Mouse (Mus musculus) embryo, embryonic 10.5 days (tissue): ENCODE data around the gene Ptprg.
"Not testable (repeated sequence)": the region's sequence is repeated elsewhere in the genome, so short reads cannot be mapped to it uniquely, and the experiment has no call there.

Source experiments
- DNase-seq: peaks from one replicate; pipeline ENCODE4 v3.0.0-alpha.2; 2015; ENCODE audit warnings: low spot score

The Ptprg gene

GRCm38 (mm10) chr14:12059149-12059548, 505.8 kb downstream of the Ptprg start:
- no peak for DNase-seq

DNA sequence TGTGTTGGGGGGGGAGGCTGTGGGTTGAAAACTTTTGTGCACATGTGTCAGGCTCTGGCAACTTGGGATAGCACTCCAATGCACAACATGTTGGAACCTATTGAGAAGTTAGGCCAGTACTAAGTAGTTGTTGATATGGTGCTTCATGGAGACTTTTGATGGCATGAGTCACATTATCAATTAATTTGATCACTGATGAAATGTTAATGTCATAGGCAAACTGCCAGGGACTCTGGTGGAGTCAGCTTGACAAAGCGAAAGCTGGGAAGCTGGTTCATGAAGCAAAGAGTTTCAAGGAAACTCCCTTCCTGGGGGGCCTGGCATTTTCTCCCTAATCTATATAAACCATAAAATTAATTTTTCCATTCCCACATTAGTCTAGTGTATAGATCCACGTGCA, 508.0 kb downstream of the Ptprg start:
- not testable (repeated sequence) for DNase-seq

GRCm38 (mm10) chr14:12062628-12063360, 509.5 kb downstream of the Ptprg start:
- no peak for DNase-seq

DNA sequence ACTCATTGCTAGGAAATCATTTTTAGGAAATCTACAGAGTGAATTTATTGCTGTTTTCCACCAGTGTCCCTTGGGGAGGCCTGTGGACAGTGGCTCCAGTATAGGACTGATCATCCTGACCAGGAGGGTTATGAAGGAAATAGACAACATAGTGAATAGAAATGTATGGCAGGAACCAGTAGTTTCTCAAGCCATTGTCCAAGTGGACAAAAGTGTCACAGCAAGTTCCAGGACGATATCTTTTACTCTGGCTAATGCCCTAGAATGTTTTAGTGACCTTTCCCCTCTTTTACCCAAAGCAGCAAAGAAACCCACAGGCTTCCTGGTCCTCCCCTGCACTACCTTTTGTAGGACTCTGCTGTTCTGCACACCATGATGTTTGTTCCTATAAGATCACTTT, 511.7 kb downstream of the Ptprg start:
- DNase-seq = no peak

DNA sequence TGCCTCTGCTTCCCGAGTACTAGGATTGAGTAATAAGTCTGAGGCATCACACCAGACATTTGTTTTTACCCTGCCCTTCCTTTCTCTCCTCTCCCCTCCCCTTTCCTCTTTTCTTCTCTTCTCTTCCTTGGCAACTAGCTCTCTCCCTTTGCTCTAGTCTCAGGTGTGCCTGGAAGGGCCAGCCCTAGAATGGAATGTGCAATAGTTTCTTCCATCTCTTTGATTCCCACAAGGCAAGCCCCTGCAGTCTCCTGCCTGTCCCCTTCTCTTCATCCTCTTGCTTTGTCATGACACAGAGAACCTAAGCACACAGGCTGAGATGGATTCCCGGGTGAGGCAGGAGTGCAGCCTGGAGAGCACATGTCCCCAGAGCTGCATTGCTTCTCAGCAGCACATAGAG, 512.4 kb downstream of the Ptprg start:
- no peak for DNase-seq

DNA sequence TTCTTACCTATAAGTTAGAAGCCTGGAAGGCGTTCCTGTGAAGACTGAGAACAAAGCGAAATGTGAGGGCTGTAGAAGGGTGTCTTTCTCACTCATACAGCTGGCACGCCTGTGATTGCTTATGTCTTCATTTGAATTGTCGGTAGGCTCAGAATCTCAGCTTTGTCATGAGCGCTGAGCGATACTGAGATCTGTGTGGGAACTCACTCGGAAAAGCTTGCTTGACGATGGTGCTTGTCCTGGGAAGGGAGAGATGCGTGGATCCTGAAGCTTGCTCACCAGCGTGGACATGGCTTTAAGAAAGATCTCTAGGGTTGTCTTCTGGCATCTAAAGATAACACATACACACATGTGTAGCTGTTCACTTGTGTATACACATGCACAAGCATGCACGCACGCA, 516.4 kb downstream of the Ptprg start:
- no peak for DNase-seq

DNA sequence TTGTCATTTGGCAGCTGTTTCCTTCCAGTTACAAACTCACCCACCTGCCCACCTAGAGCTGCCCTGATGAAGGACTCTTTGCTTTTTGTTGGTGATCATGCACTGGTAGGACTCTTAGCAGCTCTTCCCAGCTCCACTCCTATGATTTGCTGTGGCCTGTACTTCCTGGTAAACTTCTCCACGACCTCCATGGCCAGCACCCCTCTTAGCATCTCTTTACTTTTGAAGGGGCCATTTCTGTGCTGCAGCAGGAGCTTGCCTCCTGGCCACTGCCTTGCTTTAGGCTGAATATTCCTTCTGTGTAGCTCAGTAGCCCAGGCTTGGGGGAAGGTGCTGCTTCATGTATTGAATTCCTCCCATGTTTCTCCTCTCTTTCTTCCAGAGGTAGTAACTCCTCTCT, 517.0 kb downstream of the Ptprg start:
- DNase-seq = no peak

- no peak for DNase-seq
Observed at GRCm38 (mm10) chr14:12070856-12071465, 517.6 kb downstream of the Ptprg start.

- DNase-seq = peak; percentile 54
Observed at GRCm38 (mm10) chr14:12072026-12072861, 518.9 kb downstream of the Ptprg start.

DNA sequence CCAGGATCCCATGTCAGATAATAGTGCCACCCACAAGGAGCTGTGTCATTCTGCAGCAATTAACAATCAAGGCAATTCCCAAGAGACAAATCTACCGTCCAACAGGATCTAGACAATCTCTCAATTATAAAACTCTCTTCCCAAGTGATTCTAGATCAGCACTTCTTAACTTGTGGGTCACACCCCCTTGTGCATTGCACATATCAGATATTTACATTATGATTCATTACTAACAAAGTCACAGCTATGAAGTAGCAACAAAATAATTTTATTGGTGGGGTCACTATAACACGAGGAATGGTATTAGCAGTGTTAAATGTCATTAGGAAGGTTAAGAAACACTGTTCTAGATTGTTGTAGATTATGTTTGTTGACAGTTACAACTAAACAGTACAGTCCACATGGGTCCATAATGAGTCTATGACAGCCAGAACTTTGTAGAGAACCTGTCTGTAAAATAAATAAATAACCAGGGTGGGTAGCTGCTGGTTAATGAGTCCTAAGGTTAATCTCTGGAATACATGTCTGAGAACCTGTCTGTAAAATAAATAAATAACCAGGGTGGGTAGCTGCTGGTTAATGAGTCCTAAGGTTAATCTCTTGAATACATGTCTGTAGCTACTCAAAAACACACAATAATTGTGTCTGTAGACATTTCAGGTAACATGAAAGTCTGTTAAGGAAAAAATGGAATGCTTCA, 520.2 kb downstream of the Ptprg start:
- no peak for DNase-seq

DNA sequence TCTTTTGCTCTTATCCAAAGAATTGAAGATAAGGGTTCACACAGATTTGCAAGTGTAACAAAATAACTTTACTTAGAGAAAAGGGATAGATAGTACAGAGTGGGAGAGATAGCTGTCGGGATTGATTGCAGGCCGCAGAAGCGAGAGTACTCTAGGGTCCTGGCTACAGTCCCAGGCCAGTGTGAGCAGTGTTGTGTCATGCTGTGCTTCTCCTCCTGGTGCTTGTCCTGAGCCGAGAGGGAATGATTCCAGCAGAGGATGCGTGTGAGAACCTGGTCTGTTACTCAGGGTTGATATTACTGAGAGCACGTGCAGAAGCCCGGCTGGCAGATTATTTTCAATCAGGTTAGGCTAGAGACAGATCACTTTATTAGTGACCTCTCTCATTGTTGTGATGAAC, 523.9 kb downstream of the Ptprg start:
- no peak for DNase-seq

- DNase-seq = no peak
Observed at GRCm38 (mm10) chr14:12079250-12079649, 525.9 kb downstream of the Ptprg start.

- DNase-seq = no peak
Observed at GRCm38 (mm10) chr14:12079833-12080401, 526.6 kb downstream of the Ptprg start.

- DNase-seq = peak; percentile 82
Observed at GRCm38 (mm10) chr14:12082131-12082921, 529.0 kb downstream of the Ptprg start.

DNA sequence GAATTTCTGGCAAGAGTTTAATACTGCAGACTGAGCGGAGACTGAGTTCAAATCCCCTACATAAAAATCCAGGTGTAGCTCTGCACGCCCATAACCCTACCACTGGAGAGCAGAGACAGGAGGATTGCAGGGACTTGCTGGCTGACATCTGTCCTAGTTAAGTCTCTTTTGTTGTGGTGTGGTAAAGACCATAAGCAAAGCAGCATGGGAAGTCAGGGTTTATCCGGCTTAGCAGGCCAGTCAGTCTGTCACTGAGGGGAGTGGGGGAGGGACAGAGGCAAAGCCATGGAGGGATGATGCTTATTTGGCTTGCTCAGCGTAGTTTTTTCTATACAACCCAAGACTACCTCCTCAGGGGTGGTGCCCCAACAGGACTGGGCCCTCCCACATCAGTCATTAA, 530.7 kb downstream of the Ptprg start:
- DNase-seq = no peak

DNA sequence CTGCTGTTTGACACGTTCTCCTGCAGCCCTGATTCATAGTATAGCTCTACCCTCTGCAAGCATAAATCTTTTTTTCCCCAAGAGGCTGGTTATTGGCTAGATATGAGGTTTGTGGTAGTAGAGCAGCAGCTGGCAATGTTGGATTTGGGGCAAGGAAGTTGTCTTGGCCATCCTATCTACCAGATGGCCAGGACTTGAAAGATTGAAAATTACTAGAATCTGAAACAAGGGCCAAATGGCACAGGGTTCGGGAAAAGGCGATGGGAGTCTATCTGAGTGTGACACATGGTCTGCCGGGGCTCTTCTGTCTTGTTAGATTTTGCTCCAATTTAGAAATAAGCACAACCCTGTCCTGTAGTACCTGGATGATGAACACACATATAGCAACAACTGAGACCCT, 531.7 kb downstream of the Ptprg start:
- no peak for DNase-seq

- DNase-seq = no peak
Observed at GRCm38 (mm10) chr14:12086167-12086566, 532.8 kb downstream of the Ptprg start.

DNA sequence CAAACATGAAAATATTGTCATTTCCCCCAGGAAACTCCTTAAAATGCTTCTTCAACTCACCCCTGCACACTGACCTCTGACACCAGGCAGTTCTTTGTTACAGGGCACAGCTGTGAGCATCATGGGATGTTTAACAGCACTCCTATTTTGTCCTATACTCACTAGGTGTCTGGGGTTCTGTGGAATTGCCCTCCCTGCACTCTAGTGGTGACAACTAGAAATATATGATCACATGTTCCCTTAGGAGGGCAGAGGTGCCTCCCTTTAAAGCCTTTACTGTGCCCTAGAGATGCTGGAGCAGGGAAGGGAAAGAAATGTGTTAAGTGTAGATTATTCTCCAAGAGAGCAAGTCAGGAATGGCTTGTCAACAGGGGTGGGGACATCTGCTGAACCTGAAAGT, 536.6 kb downstream of the Ptprg start:
- peak; percentile 40 for DNase-seq

GRCm38 (mm10) chr14:12091730-12092129, 538.4 kb downstream of the Ptprg start:
- DNase-seq = no peak

- no peak for DNase-seq
Observed at GRCm38 (mm10) chr14:12099390-12100333, 546.3 kb downstream of the Ptprg start.
